In genomic region chr17:6655087-6655511, GRCm38 (mm10) we compare ENCODE assay signal across 8 mouse cellular contexts. TPM values are rescaled to one million over a fixed set of nuclear protein-coding genes. Genes with fewer than 3 reads are reported as not detected.
DNase-seq lines count a peak whose midpoint lies in the region; ATAC-seq lines count a peak whose summit lies in the region.
"Not testable (repeated sequence)": the region's sequence is repeated elsewhere in the genome, so short reads cannot be mapped to it uniquely, and the experiment has no call there.

No protein-coding gene starts in this region.

- H3K9ac ChIP-seq in hindbrain, embryonic 14.5 days: peak overlapping the region; percentile 68

- not testable (repeated sequence) for H3K27me3 ChIP-seq in hindbrain, embryonic 14.5 days (ENCODE audit: control insufficient read depth, insufficient read depth, low read length)

- peak; percentile 53 for DNase-seq in T-cell, adult 2 months (ENCODE audit: low spot score)
- peak; percentile 82 to 86 for DNase-seq in cerebellum, postnatal 14 days
- DNase-seq in frontal cortex, postnatal 10 days (ENCODE audit: low spot score in 2 of 2): peak; percentile 66 to 71
- DNase-seq in hindbrain, embryonic 14.5 days (ENCODE audit: low spot score): peak; percentile 94
- DNase-seq in left cerebral cortex, adult 18-20 months (ENCODE audit: low spot score in 2 of 2): peak; percentile 53 to 67
- peak; percentile 75 for DNase-seq in lung, postnatal 36 days
- peak; percentile 91 for DNase-seq in retina, embryonic 14.5 days (ENCODE audit: low spot score)
- peak; percentile 75 for DNase-seq in thymus, postnatal 4 days

- peak overlapping the region; percentile 44 for H3K4me3 ChIP-seq in hindbrain, embryonic 14.5 days (replicated peaks; ENCODE audit: low read length)

- ATAC-seq in hindbrain, embryonic 14.5 days (ENCODE audit: low FRiP score): peak; percentile 93

- H3K27ac ChIP-seq in hindbrain, embryonic 14.5 days: peak overlapping the region; percentile 93

- H3K4me1 ChIP-seq in hindbrain, embryonic 14.5 days (replicated peaks; ENCODE audit: control insufficient read depth, insufficient read depth, low read length): not testable (repeated sequence)

- peak overlapping the region; percentile 49 for H3K4me2 ChIP-seq in hindbrain, embryonic 14.5 days (replicated peaks)

- WGBS in hindbrain, embryonic 14.5 days: under 1% methylated on average over 35 of the region's 36 CpGs

- not testable (repeated sequence) for H3K36me3 ChIP-seq in hindbrain, embryonic 14.5 days (replicated peaks; ENCODE audit: control insufficient read depth, insufficient read depth)

- H3K9me3 ChIP-seq in hindbrain, embryonic 14.5 days (ENCODE audit: control insufficient read depth, low read length): not testable (repeated sequence)

RNA-seq across cellular contexts. Expression of gene Dynlt1f, which starts 0.6 kb away (rescaled TPM):
- 290 and 320 TPM in 2 replicates for polyA plus RNA-seq in hindbrain, embryonic 14.5 days (2014; fragmentation: Nextera tagmentation; extraction: Ambion mirVana)
- 10 to 100 TPM; 22.7 to 28.9 TPM for total RNA-seq in left cerebral cortex, adult 18-20 months (2021)

RNA-seq across cellular contexts. Expression of gene Sytl3, which starts 3.8 kb away (rescaled TPM):
- polyA plus RNA-seq in hindbrain, embryonic 14.5 days (2014; fragmentation: Nextera tagmentation; extraction: Ambion mirVana): 0.91 and 1.0 TPM in 2 replicates
- 1 to 10 TPM in 1 of 2 experiments, under 1 TPM in 1; 0.80 to 1.3 TPM for total RNA-seq in left cerebral cortex, adult 18-20 months (2021)

RNA-seq across cellular contexts. Expression of gene Dynlt1c, which starts 53.6 kb away (rescaled TPM):
- polyA plus RNA-seq in hindbrain, embryonic 14.5 days (2014; fragmentation: Nextera tagmentation; extraction: Ambion mirVana): 36.3 and 46.8 TPM in 2 replicates
- total RNA-seq in left cerebral cortex, adult 18-20 months (2021): 10 to 100 TPM; 17.4 to 22.6 TPM

Comparison
In these comparisons a context has a peak if more than half of its experiments do, and no peak if none do; other contexts are left out.
1. Peak in every context shown above with its lines: DNase-seq, ATAC-seq, H3K4me3 ChIP-seq and H3K27ac ChIP-seq.